Mouse (Mus musculus) neural tube, embryonic 13.5 days (tissue): ENCODE data around the gene Fam171a2. TPM values are rescaled to one million over a fixed set of nuclear protein-coding genes. Genes with fewer than 3 reads are reported as not detected.
"Not testable (repeated sequence)": the region's sequence is repeated elsewhere in the genome, so short reads cannot be mapped to it uniquely, and the experiment has no call there.

Experiments
- ATAC-seq: fragments of 200-750 bp; cut with Nextera tagmentation; 2 replicates; pipeline ENCODE4 v1.8.0; 2017; ENCODE audit warnings: low read depth, mild to moderate bottlenecking, moderate TSS enrichment, moderate library complexity
- H3K27ac ChIP-seq: fragments of 300-500 bp; sonication (generic); replicated peaks from 2 replicates; pipeline ENCODE4 v1.5.1; 2015; ENCODE audit warnings: moderate library complexity, mild to moderate bottlenecking, inconsistent platforms
- H3K27me3 ChIP-seq: fragments of 300-500 bp; sonication (generic); 2 replicates; pipeline ENCODE4 v1.6.1; 2015; ENCODE audit warnings: mild to moderate bottlenecking, inconsistent platforms
- H3K36me3 ChIP-seq: fragments of 300-500 bp; sonication (generic); 2 replicates; pipeline ENCODE4 v1.6.1; 2015; ENCODE audit warnings: mild to moderate bottlenecking, inconsistent platforms
- H3K4me1 ChIP-seq: fragments of 300-500 bp; sonication (generic); replicated peaks from 2 replicates; pipeline ENCODE4 v1.6.1; 2015; ENCODE audit warnings: inconsistent platforms
- H3K4me2 ChIP-seq: fragments of 300-500 bp; sonication (generic); 2 replicates; pipeline ENCODE4 v1.6.1; 2015; ENCODE audit warnings: inconsistent platforms, mild to moderate bottlenecking, moderate library complexity
- H3K4me3 ChIP-seq: fragments of 300-500 bp; sonication (generic); 2 replicates; pipeline ENCODE4 v1.5.1; 2015; ENCODE audit warnings: mild to moderate bottlenecking, inconsistent platforms
- H3K9ac ChIP-seq: fragments of 300-500 bp; sonication (generic); 2 replicates; pipeline ENCODE4 v1.6.1; 2015; ENCODE audit warnings: moderate library complexity, mild to moderate bottlenecking, inconsistent platforms
- H3K9me3 ChIP-seq: fragments of 300-500 bp; sonication (generic); 2 replicates; pipeline ENCODE4 v1.6.1; 2016; ENCODE audit warnings: inconsistent platforms
- WGBS: fragments of 180-500 bp; shearing (Covaris S2); methylation state at CpG from one replicate; pipeline ENCODE4 v1.1.7; 2015; 5-methylcytosine and 5-hydroxymethylcytosine counted together
- microRNA-seq: library from miRNA; unstranded; fragments of <30 nt; microRNA quantifications from one replicate; pipeline ENCODE4, GENCODE M21; 2016
- polyA plus RNA-seq: library from polyadenylated mRNA; unstranded; fragments of >200 nt; fragmentation: Nextera tagmentation; extraction: Ambion mirVana; gene quantifications from 2 replicates; pipeline ENCODE4 v1.2.1, GENCODE M21; 2015

Gene Fam171a2
- polyA plus RNA-seq, 1 experiment from 2014 or later: 21.6 TPM

DNA sequence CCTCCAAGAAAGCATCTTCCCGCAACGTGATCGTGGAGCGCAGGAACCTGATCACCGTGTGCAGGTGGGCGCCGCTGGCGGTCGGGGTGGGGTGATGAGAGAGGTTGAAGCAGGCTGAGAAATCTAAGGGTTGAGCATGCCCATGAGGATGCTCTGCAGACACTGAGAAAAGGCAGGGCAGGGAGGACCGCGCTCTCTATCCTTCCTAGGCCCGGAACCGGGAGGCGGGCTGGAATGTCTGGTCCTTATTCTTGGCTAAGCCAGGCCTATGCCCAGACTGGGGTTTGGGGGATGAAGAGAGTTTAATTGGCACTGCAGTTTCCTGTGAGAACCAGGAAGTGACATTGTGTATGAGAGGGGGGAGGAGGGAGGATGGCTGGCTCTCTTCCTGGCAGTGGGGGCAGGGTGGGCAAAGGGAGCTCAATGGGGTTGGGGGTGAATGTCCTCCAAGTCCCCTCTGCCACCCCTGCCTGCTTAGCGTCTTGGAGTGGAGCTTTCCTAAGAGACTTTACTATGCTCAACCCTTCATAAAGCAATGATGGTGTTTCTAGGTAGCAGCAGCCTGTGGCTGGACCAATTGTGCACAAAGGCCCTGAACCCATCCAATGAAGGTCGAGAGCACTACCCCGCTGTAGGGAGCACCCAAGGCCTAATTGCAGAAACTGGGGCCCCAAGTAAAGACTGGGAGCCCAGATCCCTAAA lies 53.6 kb downstream of the Fam171a2 start:
- WGBS: 5% methylated on average over 17 of the region's 17 CpGs
- peaks cover 61% of the 10 kb centered on the region for H3K4me1 ChIP-seq
- peak overlapping the region; percentile 98 for H3K27ac ChIP-seq
- H3K4me2 ChIP-seq: peak overlapping the region; percentile 99
- H3K4me3 ChIP-seq: peak overlapping the region; percentile 84
- no peaks in the 10 kb centered on the region for H3K9me3 ChIP-seq
- peak; percentile 64 for ATAC-seq
- H3K27me3 ChIP-seq: peaks cover 2% of the 10 kb centered on the region; the same call in 1 of the 2 replicates
- peaks cover 7% of the 10 kb centered on the region; the same call in 1 of the 2 replicates for H3K36me3 ChIP-seq
- H3K9ac ChIP-seq: peak overlapping the region; percentile 96

- WGBS: 0% methylated on average over 33 of the region's 34 CpGs
- peaks cover 54% of the 10 kb centered on the region for H3K4me1 ChIP-seq
- no peaks in the 10 kb centered on the region; the same call in 1 of the 2 replicates for H3K27me3 ChIP-seq
These were observed 54.2 kb downstream of the Fam171a2 start, which contains the start of gene Rundc3a for GRCm38 (mm10) chr11:102393238-102393634. Gene Rundc3a (plus strand): TSS chr11:102393403.

DNA sequence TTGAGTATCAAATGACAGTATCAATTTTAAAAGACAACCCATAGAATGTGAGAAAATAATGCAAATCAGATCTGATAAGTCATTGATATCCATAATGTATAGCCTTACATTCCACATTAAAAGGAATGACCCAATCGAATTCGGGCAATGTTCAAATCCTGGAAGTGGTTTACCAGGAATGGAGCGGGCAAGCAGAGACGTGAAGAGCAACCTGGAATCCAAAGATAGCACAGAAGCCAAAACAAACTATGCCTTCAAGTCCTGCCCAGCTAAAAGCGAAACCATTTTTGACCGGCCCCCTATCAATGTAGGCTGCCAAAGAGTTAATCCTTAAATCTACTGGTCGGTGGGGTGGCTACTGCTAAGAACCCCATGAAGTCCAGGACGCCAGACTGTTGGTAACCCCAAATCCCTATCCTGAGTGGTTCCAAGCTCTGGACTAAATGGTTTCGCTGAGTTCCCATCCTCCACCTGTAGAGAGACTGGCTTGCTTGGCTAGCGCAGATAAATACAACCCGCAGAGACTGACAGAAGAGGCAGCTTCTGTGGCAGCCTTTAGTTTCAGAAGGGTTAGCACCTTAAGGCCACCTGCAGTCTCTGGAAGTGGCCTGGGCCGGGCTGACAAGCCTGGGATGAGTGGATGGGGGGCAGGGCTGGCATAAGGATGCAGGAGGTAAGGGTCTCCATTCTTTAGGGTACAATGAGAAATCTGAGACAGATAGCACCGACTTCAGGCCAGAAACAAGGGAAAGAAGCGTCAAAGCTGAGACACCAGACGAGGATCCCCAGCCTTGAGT lies 54.8 kb downstream of the Fam171a2 start:
- Histone ChIP-seq H3K36me3 (no peaks in the 10 kb centered on the region), H3K27ac (peak overlapping the region; percentile 98), H3K4me1 (peaks cover 48% of the 10 kb centered on the region), H3K9me3 (no peaks in the 10 kb centered on the region), H3K4me3 (peak overlapping the region; percentile 84), H3K4me2 (peak overlapping the region; percentile 99), H3K9ac (peak overlapping the region; percentile 68), H3K27me3 (no peaks in the 10 kb centered on the region)
- ATAC-seq: peak; percentile 40
- 24% methylated on average over 15 of the region's 15 CpGs for WGBS

More at GRCm38 (mm10) chr11:102393238-102393634, 54.2 kb downstream of the Fam171a2 start, which contains the start of gene Rundc3a:
- Histone ChIP-seq H3K27ac (peak within 1 kb of the TSS; percentile 98), H3K9me3 (no peaks in the 10 kb centered on the region), H3K4me3 (peak within 1 kb of the TSS; percentile 84), H3K4me2 (peak within 1 kb of the TSS; percentile 99), H3K9ac (peak within 1 kb of the TSS; percentile 96), H3K36me3 (peaks cover 3% of the 10 kb centered on the region; the same call in 1 of the 2 replicates)
- peak; percentile 91 for ATAC-seq

DNA sequence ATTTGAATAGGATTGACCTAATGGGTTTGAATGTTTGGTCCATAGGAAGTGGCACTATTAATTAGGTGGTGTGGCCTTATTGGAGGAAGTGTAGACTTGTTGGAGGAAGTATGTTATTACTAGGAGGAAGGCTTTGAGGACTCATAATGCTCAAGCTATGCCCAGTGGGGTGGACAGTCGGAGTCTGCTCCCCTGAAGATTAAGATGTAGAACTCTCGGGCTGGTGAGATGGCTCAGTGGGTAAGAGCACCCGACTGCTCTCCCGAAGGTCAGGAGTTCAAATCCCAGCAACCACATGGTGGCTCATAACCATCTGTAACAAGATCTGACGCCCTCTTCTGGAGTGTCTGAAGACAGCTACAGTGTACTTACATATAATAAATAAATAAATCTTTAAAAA lies 58.0 kb downstream of the Fam171a2 start:
- H3K9me3 ChIP-seq, H3K36me3 ChIP-seq, H3K9ac ChIP-seq, ATAC-seq, H3K27me3 ChIP-seq, H3K27ac ChIP-seq, H3K4me2 ChIP-seq, H3K4me3 ChIP-seq: not testable (repeated sequence)
- H3K4me1 ChIP-seq: peaks cover 16% of the 10 kb centered on the region
- 91% methylated on average over 4 of the region's 5 CpGs for WGBS

Small RNA genes lying within 50 kb of the gene (microRNA-seq; reads per million reads assigned to microRNA genes)
- gene Mir6930: not detected

Other genes with a start within 250 kb of the Fam171a2 start
- 84.4 and 88.7 TPM in 2 replicates for gene Hdac5, start 217.5 kb downstream of the Fam171a2 start, polyA plus RNA-seq
- 1.9 and 3.7 TPM in 2 replicates for gene BC030867, start 198.8 kb downstream of the Fam171a2 start, polyA plus RNA-seq
- not detected in 2 replicates for gene Asb16, start 178.9 kb downstream of the Fam171a2 start, polyA plus RNA-seq
- gene Tmub2, start 162.8 kb downstream of the Fam171a2 start, polyA plus RNA-seq: 79.6 and 81.4 TPM in 2 replicates
- 26.7 and 30.6 TPM in 2 replicates for gene Atxn7l3, start 151.1 kb downstream of the Fam171a2 start, polyA plus RNA-seq
- gene Ubtf, start 127.9 kb downstream of the Fam171a2 start, polyA plus RNA-seq: 78.2 and 83.9 TPM in 2 replicates
- 4.2 and 4.9 TPM in 2 replicates for gene Slc4a1, start 81.5 kb downstream of the Fam171a2 start, polyA plus RNA-seq
- 156 and 161 TPM in 2 replicates for gene Rundc3a, start 54.3 kb downstream of the Fam171a2 start, polyA plus RNA-seq
- 154 TPM in 2 replicates for gene Slc25a39, start 39.7 kb downstream of the Fam171a2 start, polyA plus RNA-seq
- gene Grn, start 17.4 kb downstream of the Fam171a2 start, polyA plus RNA-seq: 83.3 and 88.6 TPM in 2 replicates
- 5.7 and 6.2 TPM in 2 replicates for gene Itga2b, start 22.4 kb upstream of the Fam171a2 start, polyA plus RNA-seq
- 77.5 and 83.8 TPM in 2 replicates for gene Gpatch8, start 108.7 kb upstream of the Fam171a2 start, polyA plus RNA-seq
- gene Gm11627, start 131.8 kb upstream of the Fam171a2 start, polyA plus RNA-seq: 7.5 and 8.7 TPM in 2 replicates
- 14.8 and 21.1 TPM in 2 replicates for gene Fzd2, start 156.7 kb upstream of the Fam171a2 start, polyA plus RNA-seq
- 0.15 and 0.25 TPM in 2 replicates for gene Meioc, start 216.0 kb upstream of the Fam171a2 start, polyA plus RNA-seq